Mouse (Mus musculus): ENCODE measurements at regions not wholly inside any gene's neighbourhood (a gene's known extent, or its start where the extent isn't known, plus 50 kb on each side); places are given as distances from the start of the nearest gene placed in this dataset.

GRCm38 (mm10) chr3:103464181-103464580 is 110.8 kb upstream of the Syt6 start:
- DNase-seq (ENCODE audit: low read depth, low spot score) = no peak

- no peak for DNase-seq (ENCODE audit: low read depth, low spot score)
Observed at GRCm38 (mm10) chr3:103464729-103465128, 110.3 kb upstream of the Syt6 start.

GRCm38 (mm10) chr3:103465132-103465690 is 109.8 kb upstream of the Syt6 start:
- DNase-seq (ENCODE audit: low read depth, low spot score) = no peak

GRCm38 (mm10) chr3:103465948-103466347 is 109.1 kb upstream of the Syt6 start:
- DNase-seq (ENCODE audit: low read depth, low spot score) = no peak

- no peak for DNase-seq (ENCODE audit: low read depth, low spot score)
Observed at GRCm38 (mm10) chr3:103470586-103471400, 104.2 kb upstream of the Syt6 start.

- DNase-seq (ENCODE audit: low read depth, low spot score) = no peak
Observed at GRCm38 (mm10) chr3:103472598-103472997, 102.4 kb upstream of the Syt6 start.

- no peak for DNase-seq (ENCODE audit: low read depth, low spot score)
Observed at GRCm38 (mm10) chr3:103473336-103473735, 101.7 kb upstream of the Syt6 start.

- DNase-seq (ENCODE audit: low read depth, low spot score) = no peak
Observed at GRCm38 (mm10) chr3:103479845-103480543, 95.0 kb upstream of the Syt6 start.

GRCm38 (mm10) chr3:103480676-103481075 is 94.4 kb upstream of the Syt6 start:
- DNase-seq (ENCODE audit: low read depth, low spot score) = no peak

- no peak for DNase-seq (ENCODE audit: low read depth, low spot score)
Observed at GRCm38 (mm10) chr3:103483316-103483715, 91.7 kb upstream of the Syt6 start.

- no peak for DNase-seq (ENCODE audit: low read depth, low spot score)
Observed at GRCm38 (mm10) chr3:103483762-103484161, 91.3 kb upstream of the Syt6 start.

GRCm38 (mm10) chr3:103489786-103490185 is 85.2 kb upstream of the Syt6 start:
- DNase-seq (ENCODE audit: low read depth, low spot score) = no peak

- no peak for DNase-seq (ENCODE audit: low read depth, low spot score)
Observed at GRCm38 (mm10) chr3:103490966-103491365, 84.1 kb upstream of the Syt6 start.

- no peak for DNase-seq (ENCODE audit: low read depth, low spot score)
Observed at GRCm38 (mm10) chr3:103492211-103492610, 82.8 kb upstream of the Syt6 start.

GRCm38 (mm10) chr3:103493623-103494022 is 81.4 kb upstream of the Syt6 start:
- DNase-seq (ENCODE audit: low read depth, low spot score) = no peak

- DNase-seq (ENCODE audit: low read depth, low spot score) = no peak
Observed at GRCm38 (mm10) chr3:103494043-103494442, 81.0 kb upstream of the Syt6 start.

GRCm38 (mm10) chr3:103496083-103496482 is 78.9 kb upstream of the Syt6 start:
- peak; percentile 24 for DNase-seq (ENCODE audit: low read depth, low spot score)

- peak; percentile 48 for DNase-seq (ENCODE audit: low read depth, low spot score)
Observed at GRCm38 (mm10) chr3:103496683-103497082, 78.3 kb upstream of the Syt6 start.

GRCm38 (mm10) chr3:103497696-103498095 is 77.3 kb upstream of the Syt6 start:
- DNase-seq (ENCODE audit: low read depth, low spot score) = no peak

GRCm38 (mm10) chr3:103498458-103498857 is 76.6 kb upstream of the Syt6 start:
- DNase-seq (ENCODE audit: low read depth, low spot score) = no peak

GRCm38 (mm10) chr3:103499801-103500200 is 75.2 kb upstream of the Syt6 start:
- no peak for DNase-seq (ENCODE audit: low read depth, low spot score)

- DNase-seq (ENCODE audit: low read depth, low spot score) = no peak
Observed at GRCm38 (mm10) chr3:103500366-103500765, 74.7 kb upstream of the Syt6 start.

GRCm38 (mm10) chr3:103504160-103504559 is 70.9 kb upstream of the Syt6 start:
- no peak for DNase-seq (ENCODE audit: low read depth, low spot score)
